Mouse (Mus musculus) gastrocnemius, postnatal 14 days (tissue): ENCODE data around the gene Rrp36. TPM values are rescaled to one million over a fixed set of nuclear protein-coding genes. Genes with fewer than 3 reads are reported as not detected.

Source experiments
- DNase-seq: peaks from one replicate; pipeline ENCODE4 v3.0.0; 2021; ENCODE audit warnings: mixed read lengths
- intact Hi-C: fragments of 180-260 bp; cut with DNase I; formaldehyde crosslinking; loops from one replicate; pipeline ENCODE4 v1.15.1; 2025; ENCODE audit warnings: low total_unique reads
- total RNA-seq, 2 experiments: library from RNA; stranded (reverse); gene quantifications; 2 replicates each; pipeline ENCODE4 v1.2.3; 2021

The Rrp36 gene
- total RNA-seq, 2 experiments from 2014 or later, result 9.5 to 11.8 TPM

DNA sequence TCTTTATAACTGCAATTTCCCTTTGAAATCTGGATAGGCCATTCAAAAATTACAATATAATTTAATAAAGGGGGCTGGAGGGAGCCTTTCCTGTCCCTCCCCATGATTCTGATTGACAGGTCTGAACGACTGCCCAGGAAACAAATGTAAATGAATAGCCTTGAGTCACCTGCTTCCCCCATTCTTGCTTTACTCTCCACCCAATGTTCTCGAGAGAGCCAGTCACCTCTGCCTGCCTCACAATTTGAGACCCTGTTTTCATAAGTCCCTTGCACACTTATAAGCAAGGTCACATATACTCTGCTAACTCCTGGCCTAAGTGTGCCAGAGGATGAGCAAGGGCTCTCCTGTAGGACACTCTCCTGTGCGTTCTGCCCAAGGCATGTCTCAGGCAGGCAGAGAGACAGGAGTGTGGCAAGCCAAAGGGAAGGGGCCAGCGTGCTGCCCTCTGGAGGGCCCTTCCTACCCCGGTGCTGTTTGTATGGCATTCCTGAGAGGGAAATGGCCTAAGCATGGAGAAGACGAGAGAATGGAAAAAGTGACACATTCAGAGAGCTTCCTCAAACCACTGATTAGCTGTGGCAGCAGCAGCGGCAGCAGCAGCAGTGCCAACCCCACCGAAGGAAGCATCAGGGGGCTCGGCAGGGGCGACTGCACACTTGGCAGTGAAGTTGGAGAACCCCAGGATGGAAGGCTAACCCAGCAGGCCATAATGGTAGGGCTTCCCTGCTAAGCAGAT is 50.2 kb downstream of the Rrp36 start:
- intact Hi-C loops, result no loop called here
- no peak for DNase-seq

DNA sequence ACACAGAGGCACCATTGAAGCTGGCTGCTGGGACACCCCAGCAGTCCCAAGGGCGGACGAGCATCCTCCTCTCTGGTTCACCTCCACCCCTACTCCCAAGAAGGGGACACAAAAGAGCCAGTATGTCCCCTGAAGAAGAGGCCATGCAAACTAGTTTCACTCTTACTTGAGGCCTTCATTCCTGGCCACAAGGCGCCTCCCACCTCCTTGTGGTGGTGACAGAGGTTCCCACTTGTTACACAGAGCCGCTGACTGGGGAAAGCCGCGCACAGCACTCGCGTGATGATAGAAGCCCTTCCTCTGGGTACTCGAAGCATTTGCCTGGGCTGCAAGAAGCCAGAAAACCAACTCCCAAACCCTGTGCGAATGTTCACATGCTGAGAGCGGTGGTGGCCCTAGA is 51.9 kb downstream of the Rrp36 start:
- DNase-seq, result no peak
- intact Hi-C loops, result no loop called here

DNA sequence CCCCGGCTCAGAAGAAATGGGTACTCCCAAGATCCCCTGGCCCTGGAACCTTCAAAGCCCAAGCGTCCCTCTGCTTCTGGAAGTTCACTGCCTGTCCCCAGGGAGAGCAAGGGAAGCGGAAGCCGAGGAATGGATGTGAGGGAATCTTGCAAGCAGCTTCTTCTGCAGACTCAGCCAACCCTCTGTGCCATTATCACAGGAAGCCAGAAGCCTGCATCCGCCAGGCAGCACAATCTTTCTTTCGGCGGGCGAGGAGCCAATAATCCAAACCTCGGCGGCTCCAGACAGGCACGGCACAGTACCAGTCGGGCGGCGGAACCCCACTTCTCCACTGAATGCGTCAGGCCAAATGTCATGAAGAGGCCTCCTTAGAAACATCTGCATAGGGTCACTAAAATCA is 52.8 kb downstream of the Rrp36 start:
- intact Hi-C loops, result no loop called here
- DNase-seq, result peak; percentile 46

DNA sequence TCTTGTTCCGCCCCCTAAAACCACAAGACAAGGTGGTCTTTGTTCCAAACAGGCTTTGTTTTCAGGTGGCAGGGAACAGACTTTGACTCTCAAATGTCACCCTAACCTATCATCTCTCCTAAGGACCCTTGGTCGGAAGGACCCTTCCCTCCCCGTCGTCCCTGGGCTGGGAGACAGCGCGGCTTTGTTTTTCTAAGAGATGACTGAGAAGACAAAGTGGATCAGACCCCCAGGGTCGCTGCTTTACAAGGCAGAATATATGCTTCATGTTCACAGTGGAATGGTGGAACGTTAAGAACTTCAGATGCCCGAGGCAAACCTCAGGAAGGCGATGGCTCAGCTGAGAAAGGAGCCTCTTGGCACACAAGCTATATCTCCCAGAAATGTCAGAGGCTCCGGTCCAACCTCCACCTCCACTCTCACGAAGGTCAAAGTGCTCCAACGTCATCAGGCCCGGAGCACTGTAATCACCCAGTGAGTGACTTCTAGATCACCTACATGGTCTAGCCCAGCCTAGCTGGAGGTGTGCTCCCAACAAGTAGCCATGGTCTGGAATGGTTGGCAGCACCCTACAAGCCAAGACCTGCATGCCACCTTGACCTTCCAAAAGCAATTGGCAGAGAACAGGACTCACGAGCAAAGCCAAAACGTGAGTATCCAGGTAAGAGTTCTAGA is 54.3 kb downstream of the Rrp36 start:
- intact Hi-C loops, result no loop called here
- no peak for DNase-seq

DNA sequence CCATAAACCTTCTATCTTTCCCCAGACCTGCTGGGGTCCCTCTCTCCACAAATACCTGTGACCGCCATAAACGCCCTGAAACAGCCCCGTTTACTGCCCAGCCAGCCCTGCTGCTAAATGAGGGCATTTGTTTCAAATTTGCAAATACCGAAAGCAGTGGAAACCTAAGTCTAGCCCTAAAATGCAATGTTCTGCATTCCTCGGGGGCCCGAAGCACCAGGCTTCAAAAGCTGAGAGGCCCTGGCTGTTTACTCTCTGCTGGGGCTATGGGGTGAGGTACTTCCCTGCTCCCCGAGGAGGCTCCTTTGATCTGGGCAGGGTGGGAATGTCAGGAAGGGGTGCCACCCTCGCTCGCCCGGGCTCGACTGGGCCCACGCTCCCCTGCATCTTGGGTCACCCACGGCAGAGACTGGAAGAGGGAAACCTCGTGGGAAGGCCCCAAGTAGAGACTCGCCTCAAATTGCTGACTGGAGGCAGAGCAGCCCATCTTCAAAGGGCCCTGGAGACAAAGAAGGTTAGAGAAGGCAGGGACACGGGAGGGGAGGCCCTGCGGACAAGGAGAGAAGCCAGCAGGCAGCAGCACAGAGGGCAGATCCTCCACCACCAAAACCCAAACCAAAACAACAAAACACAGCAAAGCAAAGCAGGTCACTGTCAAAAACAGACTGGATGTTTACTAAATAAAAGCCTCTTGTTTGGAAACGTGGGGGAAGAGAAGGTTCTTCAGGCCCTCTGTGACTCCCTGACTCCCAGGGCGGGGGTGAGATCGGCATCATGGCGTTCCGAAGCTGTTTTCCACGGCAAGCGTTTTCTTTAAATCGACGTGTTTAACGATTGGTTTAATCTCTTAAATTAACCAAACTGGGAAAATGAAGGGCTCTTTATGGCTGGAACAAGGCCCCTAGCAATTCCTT is 55.1 kb downstream of the Rrp36 start:
- intact Hi-C loops, result no loop called here
- no peak for DNase-seq

DNA sequence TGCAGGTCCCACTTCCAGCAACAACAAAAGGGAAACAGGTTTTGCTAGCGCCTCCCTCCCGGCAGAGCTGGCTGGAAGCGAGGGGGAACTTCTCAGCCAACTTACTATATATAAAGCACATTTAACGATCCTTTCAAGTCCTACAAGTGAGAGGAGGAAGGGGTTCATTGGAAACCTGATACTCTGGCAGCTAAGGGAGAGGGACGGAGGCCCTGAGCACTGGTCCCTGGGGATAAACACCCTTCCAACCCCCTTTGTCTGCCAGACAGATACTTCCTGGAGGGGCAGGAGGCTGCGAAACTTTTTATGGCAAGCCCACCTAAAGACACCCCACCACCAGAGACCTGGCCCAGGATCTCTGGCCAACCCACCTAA is 55.8 kb downstream of the Rrp36 start:
- intact Hi-C loops, result no loop called here
- no peak for DNase-seq

DNA sequence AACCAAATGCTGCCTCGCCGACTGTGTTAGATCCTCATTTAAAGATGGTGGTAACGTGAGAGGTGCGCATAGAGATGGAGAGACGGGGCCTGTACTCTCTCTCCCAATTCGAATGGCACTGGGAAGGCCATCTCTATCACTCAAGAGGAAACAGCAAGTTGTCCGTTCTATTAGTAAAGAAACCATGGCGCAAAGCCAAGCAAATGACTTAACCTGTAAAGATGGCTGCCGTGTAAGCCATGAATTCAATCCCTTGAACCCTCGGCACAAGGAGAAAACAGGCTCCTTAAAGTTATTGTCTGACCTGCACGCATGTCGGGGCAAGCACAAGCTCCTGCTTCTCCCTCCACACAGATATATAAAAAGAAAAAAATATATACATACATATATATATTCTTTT is 56.4 kb downstream of the Rrp36 start:
- no peak for DNase-seq
- intact Hi-C loops, result no loop called here

Other genes starting within 250 kb of the Rrp36 start
- gene Crip3, start 245.4 kb downstream of the Rrp36 start, total RNA-seq, result 1 to 10 TPM in 1 of 2 experiments, under 1 TPM in 1; 0.78 to 1.7 TPM
- gene Slc22a7, start 235.9 kb downstream of the Rrp36 start, total RNA-seq, result not detected
- 1 to 10 TPM; 3.3 to 4.6 TPM for gene Ttbk1, start 186.7 kb downstream of the Rrp36 start, total RNA-seq
- gene Dnph1, start 177.6 kb downstream of the Rrp36 start, total RNA-seq, result 1 to 10 TPM; 4.8 to 6.3 TPM
- gene Cul9, start 128.0 kb downstream of the Rrp36 start, total RNA-seq, result 10 to 100 TPM in 1 of 2 experiments, 1 to 10 TPM in 1; 9.5 to 11.9 TPM
- 10 to 100 TPM; 48.7 to 66.2 TPM for gene Srf, start 118.2 kb downstream of the Rrp36 start, total RNA-seq
- 1 to 10 TPM; 5.8 to 7.2 TPM for gene Ptk7, start 44.8 kb downstream of the Rrp36 start, total RNA-seq
- 10 to 100 TPM; 13.7 to 14.9 TPM for gene Klc4, start 28.3 kb downstream of the Rrp36 start, total RNA-seq
- gene Mrpl2, start 28.1 kb downstream of the Rrp36 start, total RNA-seq, result 100 to 1,000 TPM; 102 to 107 TPM
- gene Cul7, start 24.0 kb downstream of the Rrp36 start, total RNA-seq, result 10 to 100 TPM; 20.1 to 25.5 TPM
- gene Mea1, start 4.4 kb upstream of the Rrp36 start, total RNA-seq, result 10 to 100 TPM; 46.2 to 57.6 TPM
- gene Klhdc3, start 6.6 kb upstream of the Rrp36 start, total RNA-seq, result 100 to 1,000 TPM; 150 to 154 TPM
- gene Ppp2r5d, start 30.8 kb upstream of the Rrp36 start, total RNA-seq, result 10 to 100 TPM; 26.9 to 29.1 TPM
- 10 to 100 TPM; 10.1 to 11.2 TPM for gene Pex6, start 37.1 kb upstream of the Rrp36 start, total RNA-seq
- gene Gnmt, start 54.8 kb upstream of the Rrp36 start, total RNA-seq, result under 1 TPM; 0.41 to 0.75 TPM
- 10 to 100 TPM; 11.3 to 16.5 TPM for gene Cnpy3, start 77.9 kb upstream of the Rrp36 start, total RNA-seq
- not detected for gene Ptcra, start 89.4 kb upstream of the Rrp36 start, total RNA-seq
- 10 to 100 TPM; 37.8 to 40.2 TPM for gene 2310039H08Rik, start 98.3 kb upstream of the Rrp36 start, total RNA-seq
- gene Rpl7l1, start 108.3 kb upstream of the Rrp36 start, total RNA-seq, result 10 to 100 TPM; 54.3 to 57.3 TPM
- gene Bicral, start 184.1 kb upstream of the Rrp36 start, total RNA-seq, result 10 to 100 TPM in 1 of 2 experiments, 1 to 10 TPM in 1; 9.4 to 10.5 TPM
- gene Tbcc, start 216.3 kb upstream of the Rrp36 start, total RNA-seq, result 10 to 100 TPM; 12.9 to 14.5 TPM
- not detected for gene Prph2, start 236.1 kb upstream of the Rrp36 start, total RNA-seq